Mouse (Mus musculus): ENCODE results near the gene Arhgap32. TPM values are rescaled to one million over a fixed set of nuclear protein-coding genes. Genes with fewer than 3 reads are reported as not detected.

Gene Arhgap32
- polyA plus RNA-seq, 1 experiment, result 1.5 TPM

GRCm38 (mm10) chr9:32168546-32169137 lies 52.7 kb downstream of the Arhgap32 start:
- no peak overlapping the region for H3K4me3 ChIP-seq
- no peak overlapping the region for H3K4me2 ChIP-seq (ENCODE audit: low read depth)
- H3ac ChIP-seq (ENCODE audit: control insufficient read depth, insufficient read length), result no peak overlapping the region
- no peaks in the 10 kb centered on the region for H3K27me3 ChIP-seq (ENCODE audit: control insufficient read depth, insufficient read depth, insufficient read length)
- TF ChIP-seq REST (IDR thresholded peaks at IDR 0.05; ENCODE audit: insufficient read depth, insufficient read length), result no peak
- no peak for TF ChIP-seq SRF (IDR thresholded peaks at IDR 0.05; ENCODE audit: control insufficient read depth, insufficient read length, low read depth)
- TF ChIP-seq CEBPB (IDR thresholded peaks at IDR 0.05; ENCODE audit: insufficient read depth, poor library complexity, severe bottlenecking), result no peak
- TF ChIP-seq MAX (IDR thresholded peaks at IDR 0.05; ENCODE audit: low read depth), result no peak
- no peak for TF ChIP-seq TCF3 (IDR thresholded peaks at IDR 0.05; ENCODE audit: insufficient read length, low read depth)
- TF ChIP-seq POLR2A (IDR thresholded peaks at IDR 0.05; ENCODE audit: insufficient read length, low read depth), result no peak
- no peak for TF ChIP-seq E2F4 (IDR thresholded peaks at IDR 0.05; ENCODE audit: insufficient read depth)
- no peak for TF ChIP-seq POLR2AphosphoS2 (IDR thresholded peaks at IDR 0.05; ENCODE audit: insufficient read length, low read depth)
- no peak for TF ChIP-seq USF1 (IDR thresholded peaks at IDR 0.05; ENCODE audit: low read depth)
- TF ChIP-seq MYOG (IDR thresholded peaks at IDR 0.05; ENCODE audit: control insufficient read depth in 1 of 3, insufficient read depth in 1 of 3, insufficient read length in 2 of 3, low read depth in 2 of 3), result no peak
- TF ChIP-seq MYOD1 (IDR thresholded peaks at IDR 0.05; ENCODE audit: control insufficient read depth in 1 of 3, insufficient read length in 2 of 3, low read depth in 2 of 3), result no peak
- no peak for TF ChIP-seq TCF12 (IDR thresholded peaks at IDR 0.05; ENCODE audit: insufficient read depth, poor library complexity, severe bottlenecking)
- H3K79me2 ChIP-seq (ENCODE audit: control insufficient read depth, insufficient read depth), result no peaks in the 10 kb centered on the region
- H3K36me3 ChIP-seq (ENCODE audit: control insufficient read depth, insufficient read depth), result no peaks in the 10 kb centered on the region

DNA sequence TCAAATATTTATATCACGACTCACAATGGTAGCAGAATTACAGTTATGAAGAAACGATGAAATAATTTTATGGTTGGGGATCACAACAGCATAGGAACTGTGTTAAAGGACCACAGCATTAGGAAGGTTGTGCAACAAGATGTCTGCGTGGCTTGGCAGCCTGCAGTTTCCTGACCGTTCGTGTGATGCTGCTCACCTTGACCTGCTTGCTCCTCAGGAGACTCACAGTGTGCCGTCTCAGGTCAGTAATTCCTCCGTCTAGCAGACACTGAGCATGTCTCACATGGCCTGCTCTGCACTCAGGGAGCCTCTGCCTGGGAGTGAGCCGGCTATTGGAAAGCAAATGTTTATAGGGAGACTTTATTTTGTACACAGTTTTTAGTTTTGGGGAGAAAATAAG lies 54.8 kb downstream of the Arhgap32 start:
- Histone ChIP-seq H3K4me2 (ENCODE audit: low read depth) (no peak overlapping the region), H3ac (ENCODE audit: control insufficient read depth, insufficient read length) (no peak overlapping the region), H3K4me3 (no peak overlapping the region), H3K36me3 (ENCODE audit: control insufficient read depth, insufficient read depth) (no peaks in the 10 kb centered on the region), H3K79me2 (ENCODE audit: control insufficient read depth, insufficient read depth) (no peaks in the 10 kb centered on the region), H3K27me3 (ENCODE audit: control insufficient read depth, insufficient read depth, insufficient read length) (no peaks in the 10 kb centered on the region)
- no peak for TF ChIP-seq SRF (IDR thresholded peaks at IDR 0.05; ENCODE audit: control insufficient read depth, insufficient read length, low read depth)
- TF ChIP-seq MAX (IDR thresholded peaks at IDR 0.05; ENCODE audit: low read depth), result no peak
- TF ChIP-seq MYOG (IDR thresholded peaks at IDR 0.05; ENCODE audit: control insufficient read depth in 1 of 3, insufficient read depth in 1 of 3, insufficient read length in 2 of 3, low read depth in 2 of 3), result no peak
- no peak for TF ChIP-seq USF1 (IDR thresholded peaks at IDR 0.05; ENCODE audit: low read depth)
- no peak for TF ChIP-seq TCF3 (IDR thresholded peaks at IDR 0.05; ENCODE audit: insufficient read length, low read depth)
- no peak for TF ChIP-seq MYOD1 (IDR thresholded peaks at IDR 0.05; ENCODE audit: control insufficient read depth in 1 of 3, insufficient read length in 2 of 3, low read depth in 2 of 3)
- TF ChIP-seq CEBPB (IDR thresholded peaks at IDR 0.05; ENCODE audit: insufficient read depth, poor library complexity, severe bottlenecking), result no peak
- TF ChIP-seq POLR2A (IDR thresholded peaks at IDR 0.05; ENCODE audit: insufficient read length, low read depth), result no peak
- no peak for TF ChIP-seq POLR2AphosphoS2 (IDR thresholded peaks at IDR 0.05; ENCODE audit: insufficient read length, low read depth)
- no peak for TF ChIP-seq TCF12 (IDR thresholded peaks at IDR 0.05; ENCODE audit: insufficient read depth, poor library complexity, severe bottlenecking)
- TF ChIP-seq REST (IDR thresholded peaks at IDR 0.05; ENCODE audit: insufficient read depth, insufficient read length), result no peak
- TF ChIP-seq E2F4 (IDR thresholded peaks at IDR 0.05; ENCODE audit: insufficient read depth), result no peak

DNA sequence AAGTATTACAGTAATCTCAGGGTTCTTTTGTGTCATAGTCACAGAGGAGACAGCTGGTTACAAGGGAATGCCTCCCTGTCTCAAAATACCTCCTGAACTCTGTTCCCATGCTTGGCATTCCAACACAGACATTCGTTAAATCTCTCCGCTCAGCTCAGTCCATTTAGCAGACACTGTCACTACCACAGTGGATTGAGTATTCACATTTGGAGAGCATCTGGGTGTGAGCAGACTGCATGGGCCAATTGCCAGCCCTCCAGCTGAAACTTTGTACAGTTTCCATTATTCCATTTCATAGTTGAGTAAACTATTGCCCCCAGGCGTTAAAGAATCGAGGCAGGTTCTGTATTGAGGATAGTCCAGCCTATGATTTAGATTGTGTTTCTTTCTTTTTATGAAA lies 60.7 kb downstream of the Arhgap32 start:
- Histone ChIP-seq H3K79me2 (ENCODE audit: control insufficient read depth, insufficient read depth) (no peaks in the 10 kb centered on the region), H3K4me3 (no peak overlapping the region), H3K27me3 (ENCODE audit: control insufficient read depth, insufficient read depth, insufficient read length) (no peaks in the 10 kb centered on the region), H3K4me2 (ENCODE audit: low read depth) (no peak overlapping the region), H3ac (ENCODE audit: control insufficient read depth, insufficient read length) (no peak overlapping the region), H3K36me3 (ENCODE audit: control insufficient read depth, insufficient read depth) (no peaks in the 10 kb centered on the region)
- no peak for TF ChIP-seq MAX (IDR thresholded peaks at IDR 0.05; ENCODE audit: low read depth)
- TF ChIP-seq POLR2AphosphoS2 (IDR thresholded peaks at IDR 0.05; ENCODE audit: insufficient read length, low read depth), result no peak
- TF ChIP-seq REST (IDR thresholded peaks at IDR 0.05; ENCODE audit: insufficient read depth, insufficient read length), result no peak
- TF ChIP-seq E2F4 (IDR thresholded peaks at IDR 0.05; ENCODE audit: insufficient read depth), result no peak
- TF ChIP-seq MYOG (IDR thresholded peaks at IDR 0.05; ENCODE audit: control insufficient read depth in 1 of 3, insufficient read depth in 1 of 3, insufficient read length in 2 of 3, low read depth in 2 of 3), result peak in 1 of 3 experiments; percentile 49
- peak in 1 of 3 experiments; percentile 11 for TF ChIP-seq MYOD1 (IDR thresholded peaks at IDR 0.05; ENCODE audit: control insufficient read depth in 1 of 3, insufficient read length in 2 of 3, low read depth in 2 of 3)
- TF ChIP-seq USF1 (IDR thresholded peaks at IDR 0.05; ENCODE audit: low read depth), result no peak
- TF ChIP-seq SRF (IDR thresholded peaks at IDR 0.05; ENCODE audit: control insufficient read depth, insufficient read length, low read depth), result no peak
- TF ChIP-seq CEBPB (IDR thresholded peaks at IDR 0.05; ENCODE audit: insufficient read depth, poor library complexity, severe bottlenecking), result no peak
- no peak for TF ChIP-seq POLR2A (IDR thresholded peaks at IDR 0.05; ENCODE audit: insufficient read length, low read depth)
- no peak for TF ChIP-seq TCF3 (IDR thresholded peaks at IDR 0.05; ENCODE audit: insufficient read length, low read depth)
- no peak for TF ChIP-seq TCF12 (IDR thresholded peaks at IDR 0.05; ENCODE audit: insufficient read depth, poor library complexity, severe bottlenecking)

DNA sequence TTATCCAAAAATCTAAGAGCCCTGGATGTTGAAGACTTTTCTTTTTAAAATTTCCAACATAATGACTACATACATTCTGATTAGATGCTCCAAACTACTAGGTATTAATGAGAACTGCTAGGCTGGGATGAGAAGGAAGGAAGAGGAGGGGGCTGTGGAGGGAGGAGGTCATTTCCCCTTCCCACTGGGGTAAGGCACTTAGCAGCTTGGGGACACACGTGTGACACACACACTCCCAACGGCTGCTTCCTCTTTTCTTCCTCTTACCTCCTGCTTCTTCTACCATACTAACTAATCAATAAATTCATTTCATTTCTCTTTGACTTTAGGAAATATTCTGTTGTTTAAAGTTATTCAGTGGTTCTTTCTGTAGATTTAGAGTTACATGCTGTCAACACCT lies 65.2 kb downstream of the Arhgap32 start:
- TF ChIP-seq MAX (IDR thresholded peaks at IDR 0.05; ENCODE audit: low read depth) (no peak), TCF12 (IDR thresholded peaks at IDR 0.05; ENCODE audit: insufficient read depth, poor library complexity, severe bottlenecking) (no peak), E2F4 (IDR thresholded peaks at IDR 0.05; ENCODE audit: insufficient read depth) (no peak), USF1 (IDR thresholded peaks at IDR 0.05; ENCODE audit: low read depth) (no peak), POLR2AphosphoS2 (IDR thresholded peaks at IDR 0.05; ENCODE audit: insufficient read length, low read depth) (no peak), CEBPB (IDR thresholded peaks at IDR 0.05; ENCODE audit: insufficient read depth, poor library complexity, severe bottlenecking) (no peak), MYOD1 (IDR thresholded peaks at IDR 0.05; ENCODE audit: control insufficient read depth in 1 of 3, insufficient read length in 2 of 3, low read depth in 2 of 3) (no peak), MYOG (IDR thresholded peaks at IDR 0.05; ENCODE audit: control insufficient read depth in 1 of 3, insufficient read depth in 1 of 3, insufficient read length in 2 of 3, low read depth in 2 of 3) (no peak), REST (IDR thresholded peaks at IDR 0.05; ENCODE audit: insufficient read depth, insufficient read length) (no peak), TCF3 (IDR thresholded peaks at IDR 0.05; ENCODE audit: insufficient read length, low read depth) (no peak), POLR2A (IDR thresholded peaks at IDR 0.05; ENCODE audit: insufficient read length, low read depth) (no peak), SRF (IDR thresholded peaks at IDR 0.05; ENCODE audit: control insufficient read depth, insufficient read length, low read depth) (no peak)
- H3K4me2 ChIP-seq (ENCODE audit: low read depth), result no peak overlapping the region
- H3K27me3 ChIP-seq (ENCODE audit: control insufficient read depth, insufficient read depth, insufficient read length), result no peaks in the 10 kb centered on the region
- no peak overlapping the region for H3K4me3 ChIP-seq
- no peaks in the 10 kb centered on the region for H3K36me3 ChIP-seq (ENCODE audit: control insufficient read depth, insufficient read depth)
- H3K79me2 ChIP-seq (ENCODE audit: control insufficient read depth, insufficient read depth), result no peaks in the 10 kb centered on the region
- no peak overlapping the region for H3ac ChIP-seq (ENCODE audit: control insufficient read depth, insufficient read length)
